Mouse (Mus musculus) ES-Bruce4 (cell line): ENCODE results near the gene Herc6.
"Not testable (repeated sequence)": the region's sequence is repeated elsewhere in the genome, so short reads cannot be mapped to it uniquely, and the experiment has no call there.

Experiments used
- CTCF ChIP-seq: IDR thresholded peaks from one replicate; pipeline ENCODE4 v1.8.1; 2011; ENCODE audit warnings: low read depth, low read length
- POLR2A ChIP-seq: IDR thresholded peaks from one replicate; pipeline ENCODE4 v1.8.1; 2011; ENCODE audit warnings: low read length; ENCODE audit not compliant: insufficient read depth

GRCm38 (mm10) chr6:57543591-57543990 lies 37.2 kb upstream of the Herc6 start:
- TF ChIP-seq CTCF, POLR2A: not testable (repeated sequence)
